Mouse (Mus musculus) MEL (cell line): Measurements from ENCODE around the gene Col4a4.

Source experiments
- CHD2 ChIP-seq: IDR thresholded peaks from 2 replicates; pipeline ENCODE4 v1.6.1; 2011; ENCODE audit warnings: low read length, improper control_type of control experiment
- EP300 ChIP-seq, 2 experiments: IDR thresholded peaks; 2 replicates each; pipeline ENCODE4 v1.6.1; 2011; ENCODE audit warnings: improper control_type of control experiment in 2 of 2, low read length in 2 of 2, low read depth in 1 of 2, mild to moderate bottlenecking in 1 of 2
- GATA1 ChIP-seq: IDR thresholded peaks from 2 replicates; pipeline ENCODE4 v1.6.1; 2011; ENCODE audit warnings: low read depth, low read length, improper control_type of control experiment
- MXI1 ChIP-seq: IDR thresholded peaks from 2 replicates; pipeline ENCODE4 v1.6.1; 2011; ENCODE audit warnings: mild to moderate bottlenecking, low read depth, low read length, improper control_type of control experiment
- POLR2A ChIP-seq, 2 experiments: IDR thresholded peaks; 2 replicates each; pipeline ENCODE4 v1.6.1; 2011 to 2012; ENCODE audit warnings: low read length in 2 of 2, mild to moderate bottlenecking in 2 of 2, control low read depth in 1 of 2, improper control_type of control experiment in 1 of 2, low read depth in 1 of 2, moderate library complexity in 1 of 2; ENCODE audit not compliant: control insufficient read depth in 1 of 2, insufficient read depth in 1 of 2, poor library complexity in 1 of 2
- TBP ChIP-seq: IDR thresholded peaks from 2 replicates; pipeline ENCODE4 v1.8.0; 2011; ENCODE audit warnings: low read depth, low read length, improper control_type of control experiment
- TCF12 ChIP-seq: IDR thresholded peaks from 2 replicates; pipeline ENCODE4 v1.6.1; 2014; ENCODE audit warnings: low read depth, mild to moderate bottlenecking, inconsistent platforms, low read length, improper control_type of control experiment, moderate library complexity

- TF ChIP-seq EP300 (IDR thresholded peaks at IDR 0.05; ENCODE audit: low read depth in 1 of 2, low read length in 2 of 2) (no peak), POLR2A (IDR thresholded peaks at IDR 0.05; ENCODE audit: control insufficient read depth in 1 of 2, insufficient read depth in 1 of 2, low read depth in 1 of 2, low read length in 2 of 2, poor library complexity in 1 of 2) (no peak), TCF12 (no peak), CHD2 (no peak), TBP (no peak), MXI1 (no peak), GATA1 (no peak)
Measured at GRCm38 (mm10) chr1:82465321-82465853, 121.3 kb downstream of the Col4a4 start.
